Mouse (Mus musculus) heart, adult 11 months (tissue): ENCODE results near the gene Mcts2.
"Not testable (repeated sequence)": the region's sequence is repeated elsewhere in the genome, so short reads cannot be mapped to it uniquely, and the experiment has no call there.

ENCODE experiments used
- DNase-seq: peaks from one replicate; pipeline ENCODE4 v3.0.0; 2022

The Mcts2 gene

DNA sequence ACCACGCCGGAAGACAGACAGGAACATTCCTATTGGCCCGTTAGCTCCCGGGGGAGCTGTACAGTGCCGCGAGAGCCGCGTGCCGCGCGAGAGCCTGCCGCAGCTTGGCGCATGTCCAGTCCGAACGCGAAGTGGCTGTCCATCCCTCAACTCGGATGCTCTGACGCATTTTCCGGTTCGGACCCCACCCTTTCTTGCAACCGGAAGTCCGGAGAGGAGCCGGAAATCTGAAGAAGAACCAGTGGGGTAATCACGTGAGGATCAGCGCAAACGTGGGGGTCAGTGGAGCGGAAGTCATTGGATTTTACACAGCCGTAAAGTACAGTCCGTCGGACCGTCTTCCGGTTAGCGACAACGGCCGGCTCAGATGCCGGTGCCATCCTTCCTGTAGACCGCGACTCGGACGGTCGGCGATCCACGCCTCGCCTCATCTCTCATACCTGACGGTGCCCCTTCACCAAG, at the start of gene Mcts2:
TSS of gene Mcts2 (plus strand) at position 230 of the 462 bp plus-strand sequence.
- peak; percentile 99 for DNase-seq

DNA sequence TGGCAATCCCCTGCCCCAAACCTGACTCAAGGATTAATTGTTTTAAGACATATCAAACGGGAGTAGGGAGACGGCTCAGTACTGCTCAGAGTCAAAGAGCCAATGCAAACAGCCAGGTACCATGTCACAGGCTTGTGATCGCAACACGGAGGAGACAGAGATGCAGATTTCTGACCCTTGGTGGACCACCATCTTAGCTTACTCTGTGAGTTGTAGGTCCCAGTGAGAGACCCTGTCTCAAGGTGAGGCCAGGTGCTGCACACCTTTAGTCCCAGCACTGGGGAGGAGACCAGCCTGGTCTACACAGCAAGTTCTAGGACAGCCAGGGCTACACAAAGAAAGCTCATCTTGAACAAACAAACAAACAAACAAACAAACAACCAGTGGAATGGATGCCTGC, 49.5 kb upstream of the Mcts2 start:
- DNase-seq, result peak; percentile 91

DNA sequence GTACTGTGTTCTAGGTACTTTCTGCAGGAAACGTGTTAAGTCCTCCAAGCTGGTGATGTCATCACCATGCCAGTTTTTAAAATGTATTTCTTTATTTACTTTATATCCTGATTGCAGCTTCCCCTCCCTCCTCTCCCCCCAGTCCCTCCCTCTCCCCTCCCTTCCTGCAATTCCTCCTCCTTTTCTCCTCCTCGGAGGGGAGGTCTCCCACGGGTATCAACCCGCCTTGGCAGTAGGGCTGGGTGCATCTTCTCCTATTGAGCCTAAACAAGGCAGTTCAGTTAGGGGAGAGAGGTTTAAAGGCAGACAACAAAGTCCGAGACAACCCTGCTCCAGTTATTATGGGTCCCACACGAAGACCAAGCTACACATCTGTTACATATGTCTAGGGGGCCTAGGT, 48.0 kb upstream of the Mcts2 start:
- DNase-seq, result peak; percentile 91

DNA sequence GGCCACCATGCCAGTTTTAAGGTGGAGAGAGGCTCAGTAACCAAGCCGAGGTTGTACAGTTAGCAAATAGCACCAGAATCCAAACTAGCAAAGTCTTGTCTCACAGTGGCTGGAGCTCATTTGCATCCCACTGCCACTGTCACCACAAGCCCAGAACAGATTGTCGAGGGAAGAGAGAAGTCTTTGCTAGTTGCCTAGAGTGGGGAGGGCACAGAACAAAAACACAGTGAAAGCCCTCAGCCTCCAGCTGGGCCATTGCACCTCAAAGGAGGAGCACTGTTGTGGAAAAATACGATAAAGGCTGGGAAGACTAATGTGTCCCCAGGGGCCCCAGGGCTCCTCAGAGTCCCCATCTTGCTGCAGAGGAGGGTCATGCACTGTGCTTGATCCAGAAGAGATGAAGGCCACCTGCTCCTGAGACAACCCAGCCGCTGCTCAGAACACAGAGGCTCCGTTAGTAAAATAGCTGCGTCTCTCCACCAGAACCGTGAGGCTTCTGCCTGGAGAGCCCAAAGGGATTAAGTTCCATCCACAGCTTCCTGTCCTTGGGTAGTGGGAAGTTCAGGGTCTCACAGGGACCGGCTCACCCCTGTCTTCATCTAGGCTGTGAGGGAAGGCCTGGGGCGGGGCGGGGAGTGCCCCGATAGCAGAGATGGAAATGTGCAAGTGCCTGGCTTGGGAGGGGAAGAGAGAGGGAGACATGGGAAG, 47.3 kb upstream of the Mcts2 start:
- peak; percentile 99 for DNase-seq

DNA sequence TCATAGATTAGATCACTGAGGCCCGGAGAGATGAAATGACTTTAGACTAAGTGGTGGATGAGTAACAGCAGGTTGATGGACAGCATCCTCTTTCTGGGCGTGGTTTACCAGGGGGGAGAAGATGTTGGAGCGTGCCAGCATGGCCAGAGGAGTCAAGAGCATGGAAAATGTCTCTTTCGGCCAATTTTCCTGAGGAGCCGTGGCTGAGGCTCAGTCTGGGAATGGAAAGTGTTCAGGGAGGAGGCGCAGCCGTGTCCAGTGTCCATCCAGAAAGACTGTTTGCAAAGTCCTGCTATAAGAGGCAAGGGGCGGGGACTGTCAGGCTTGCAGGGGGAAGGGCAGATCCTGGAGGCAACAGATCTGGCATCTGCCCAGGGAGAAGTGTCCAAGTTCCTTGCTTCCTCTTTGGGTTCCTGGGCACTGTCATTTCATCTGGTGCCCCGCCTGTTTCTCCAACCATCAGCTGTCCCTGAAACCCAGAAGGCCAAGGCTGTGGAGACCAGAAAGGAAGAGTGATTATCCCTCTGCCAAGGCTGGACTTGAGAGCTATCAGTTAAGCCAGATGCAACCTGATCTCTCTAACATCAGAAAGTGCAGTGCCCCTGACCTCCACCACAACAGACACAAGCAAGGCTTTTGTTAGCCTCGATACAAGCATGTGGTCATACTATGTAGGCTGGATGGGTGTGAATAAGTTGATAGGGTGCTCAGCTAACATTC, 33.8 kb upstream of the Mcts2 start:
- peak; percentile 98 for DNase-seq

DNA sequence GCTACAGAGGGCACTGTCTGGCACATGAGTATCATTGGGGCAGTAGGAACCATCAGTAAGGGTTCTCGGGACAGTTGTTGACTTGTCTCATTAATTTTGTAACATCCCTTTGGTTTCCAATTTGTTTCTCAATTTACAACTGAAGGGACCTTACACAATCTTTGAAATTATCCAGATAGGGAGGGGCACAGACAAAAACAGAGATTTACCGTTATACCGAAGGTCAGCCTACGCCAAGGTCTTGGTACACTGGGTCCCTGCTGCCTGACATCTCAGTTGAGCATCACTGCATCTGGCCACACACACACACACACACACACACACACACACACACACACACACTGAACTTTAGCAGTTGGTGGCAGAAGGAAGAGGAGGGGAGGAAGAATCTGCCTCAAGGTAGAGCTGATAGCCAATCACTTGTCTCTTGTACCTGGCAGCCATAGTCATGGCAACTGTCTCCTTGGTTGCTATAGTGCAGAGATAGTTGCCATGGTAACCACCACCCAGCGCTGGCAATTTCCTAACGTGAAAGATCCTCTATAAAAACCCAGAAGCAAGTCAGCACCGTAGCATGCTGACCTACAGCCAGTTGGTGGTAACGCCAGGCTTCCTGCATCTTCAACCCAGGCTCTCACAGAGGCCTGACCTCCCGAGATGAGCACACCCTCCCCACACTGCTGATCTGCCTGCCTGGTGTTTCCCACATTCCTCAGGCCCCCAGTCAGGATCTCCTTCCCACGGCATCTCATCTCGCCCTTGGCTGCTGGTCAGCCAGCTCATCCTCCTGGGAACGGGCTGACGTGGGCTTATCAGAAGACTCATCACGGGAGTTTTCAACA, 32.7 kb upstream of the Mcts2 start:
- peak; percentile 98 for DNase-seq

DNA sequence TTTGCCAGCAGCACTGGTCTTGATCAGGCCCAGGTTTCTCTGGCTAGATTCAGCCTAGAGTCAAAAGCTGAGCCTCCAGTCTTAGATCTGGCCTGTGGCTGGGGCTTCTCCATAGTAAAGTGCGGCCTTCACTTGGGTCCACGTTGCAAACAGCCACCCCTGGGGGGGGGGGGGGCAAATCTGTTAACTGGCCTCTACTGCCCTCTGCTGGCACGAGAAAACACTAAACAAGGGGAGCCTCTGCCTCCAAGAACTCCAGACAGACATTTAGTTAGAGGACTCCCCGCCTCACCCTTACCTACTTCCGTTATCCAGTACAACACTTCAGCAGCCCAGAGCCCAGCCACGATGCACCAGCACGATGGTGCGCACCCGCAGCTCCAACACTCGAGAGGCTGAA, 29.4 kb upstream of the Mcts2 start:
- DNase-seq, result peak; percentile 90

DNA sequence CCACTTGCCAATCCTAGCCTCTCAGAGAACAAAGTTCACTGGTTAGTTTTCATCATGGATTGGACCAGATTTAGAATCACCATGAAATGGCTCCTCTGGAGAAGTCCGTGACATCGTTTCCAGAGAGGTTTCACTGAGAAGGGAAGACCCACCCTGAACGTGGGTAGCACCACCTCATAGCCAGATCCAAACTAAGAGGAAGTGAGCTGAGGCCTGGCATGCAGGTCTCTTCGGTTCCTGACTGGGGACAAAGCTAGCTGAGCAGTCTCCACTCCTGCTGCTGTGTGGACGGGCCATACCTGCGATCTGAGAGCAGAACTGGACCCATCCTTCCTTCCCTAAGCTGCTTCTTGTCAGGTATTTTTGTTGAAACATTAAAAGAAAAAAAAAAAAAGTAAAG, 25.7 kb upstream of the Mcts2 start:
- no peak for DNase-seq

DNA sequence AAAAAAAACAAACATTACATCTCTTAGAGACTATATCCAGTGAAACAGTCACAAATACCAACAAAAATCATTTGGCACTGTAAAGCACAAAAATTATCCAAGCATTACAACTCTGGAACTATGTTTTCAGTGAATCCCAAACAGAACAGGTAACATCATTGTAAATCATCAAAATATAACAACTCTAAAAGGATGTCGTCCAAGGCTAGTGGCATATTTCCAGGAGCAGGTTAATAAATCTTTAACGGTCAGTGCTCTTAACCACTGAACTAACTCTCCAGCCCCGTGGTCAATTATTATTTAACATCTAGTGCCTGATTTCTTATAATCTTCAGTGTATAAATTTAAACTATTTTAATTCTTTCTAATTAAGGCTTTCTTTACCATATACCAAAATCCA, 20.6 kb upstream of the Mcts2 start:
- not testable (repeated sequence) for DNase-seq

DNA sequence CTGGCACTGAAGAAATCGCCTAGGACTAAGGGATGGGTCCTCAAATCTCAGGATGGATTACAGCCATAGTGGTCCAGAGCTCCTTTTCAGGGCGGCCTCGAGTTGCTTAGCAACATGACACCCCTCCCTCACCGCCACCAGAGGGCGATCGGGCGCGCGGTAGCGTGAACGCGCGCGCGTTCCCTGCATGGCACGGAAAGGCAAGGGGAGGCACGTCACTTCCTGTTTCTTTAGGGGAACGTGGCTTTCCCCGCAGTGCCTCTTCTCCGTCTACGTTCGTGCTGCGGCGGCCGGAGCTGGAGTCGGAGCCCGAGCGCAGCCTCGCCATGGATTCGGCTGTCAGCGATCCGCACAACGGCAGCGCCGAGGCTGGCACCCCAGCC, 17.6 kb upstream of the Mcts2 start, which contains the start of gene H13:
TSS of gene H13 (plus strand) at position 206 of the 383 bp plus-strand sequence.
- DNase-seq, result peak; percentile 100

DNA sequence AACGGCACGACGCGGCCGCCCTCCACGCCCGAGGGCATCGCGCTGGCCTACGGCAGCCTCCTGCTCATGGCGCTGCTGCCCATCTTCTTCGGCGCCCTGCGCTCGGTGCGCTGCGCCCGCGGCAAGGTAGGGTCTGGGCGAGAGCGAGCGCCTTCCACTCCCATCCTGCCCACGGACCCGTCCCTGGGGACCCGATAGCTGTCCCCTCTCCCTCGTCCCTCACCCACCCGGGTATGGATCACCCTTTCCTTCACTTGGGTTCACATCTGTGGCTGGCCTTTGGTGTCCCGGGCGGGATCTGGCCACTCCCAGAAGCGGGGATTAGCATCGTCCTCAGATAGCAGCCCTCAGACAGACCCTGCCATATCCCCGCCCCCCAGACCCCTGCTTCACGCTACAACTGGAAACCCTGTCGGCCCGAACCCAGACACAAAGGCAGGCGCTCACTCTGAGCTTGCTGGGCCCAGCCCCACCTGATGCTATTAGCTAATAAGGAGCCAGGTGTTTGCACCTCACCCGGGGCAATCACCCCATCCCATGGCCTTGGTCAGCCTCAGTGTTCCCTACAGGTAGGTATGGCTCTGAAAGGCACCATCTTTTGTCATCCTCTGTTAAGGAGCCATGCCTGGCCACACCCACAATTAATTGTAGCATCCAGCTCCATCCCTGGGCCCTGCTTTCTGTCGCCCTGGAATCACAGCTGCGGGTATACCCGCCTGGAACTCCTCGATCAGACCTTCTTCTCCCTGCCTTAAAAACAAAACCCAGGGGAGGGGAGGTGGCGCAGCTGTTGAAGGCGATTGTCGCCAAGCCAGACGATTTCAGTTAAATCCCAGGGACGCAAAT, 17.0 kb upstream of the Mcts2 start:
- peak; percentile 95 for DNase-seq

DNA sequence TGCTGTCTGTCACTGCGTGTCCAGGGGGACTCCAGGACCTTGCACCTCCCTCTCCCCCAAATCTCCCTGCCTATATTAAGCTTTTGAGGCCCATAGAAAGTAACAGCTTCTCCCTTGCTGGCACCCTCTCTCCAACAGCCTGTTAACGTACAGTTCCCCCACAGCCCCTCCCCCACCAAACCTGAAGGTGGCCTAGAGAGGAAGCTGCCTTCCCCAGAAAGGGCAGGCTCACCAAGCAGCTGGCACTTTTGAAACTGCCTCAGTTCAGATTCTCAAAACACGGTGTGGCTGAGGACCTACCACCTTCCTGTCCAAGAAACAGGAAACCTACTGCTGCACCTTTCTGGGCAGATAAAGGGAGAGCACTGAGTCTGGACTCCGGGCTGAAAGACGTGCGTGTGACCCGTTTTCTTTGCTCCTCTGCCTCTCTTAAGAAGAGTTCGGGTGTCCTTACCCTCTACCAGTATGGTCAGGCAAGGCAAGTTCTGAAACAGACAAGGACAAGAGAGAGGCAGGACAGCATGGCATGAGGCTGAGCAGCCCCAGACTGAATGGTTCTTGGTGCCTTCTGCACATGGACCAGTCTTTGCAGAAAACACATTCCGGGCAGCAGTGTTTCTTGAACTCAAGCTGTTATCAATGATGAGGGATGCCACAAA, 15.7 kb upstream of the Mcts2 start:
- DNase-seq, result peak; percentile 91

DNA sequence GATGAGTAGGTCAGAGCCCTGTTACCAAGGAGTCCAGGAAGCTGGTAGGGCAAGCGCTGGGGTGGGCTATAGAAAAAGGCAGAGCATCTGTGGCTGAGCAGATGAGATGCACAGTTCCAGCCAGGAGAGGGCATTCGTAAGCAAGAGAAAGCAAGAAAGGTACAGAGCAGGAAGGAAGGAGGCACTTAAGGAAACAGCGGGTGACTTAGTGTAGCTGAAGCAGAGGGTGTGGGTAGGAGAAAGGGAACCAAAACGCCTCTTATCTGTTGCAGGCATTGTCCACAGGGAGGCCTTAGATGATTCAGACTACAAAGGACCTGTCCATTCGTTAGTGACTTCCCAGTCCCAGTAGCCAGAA, 15.2 kb upstream of the Mcts2 start:
- peak; percentile 90 for DNase-seq

DNA sequence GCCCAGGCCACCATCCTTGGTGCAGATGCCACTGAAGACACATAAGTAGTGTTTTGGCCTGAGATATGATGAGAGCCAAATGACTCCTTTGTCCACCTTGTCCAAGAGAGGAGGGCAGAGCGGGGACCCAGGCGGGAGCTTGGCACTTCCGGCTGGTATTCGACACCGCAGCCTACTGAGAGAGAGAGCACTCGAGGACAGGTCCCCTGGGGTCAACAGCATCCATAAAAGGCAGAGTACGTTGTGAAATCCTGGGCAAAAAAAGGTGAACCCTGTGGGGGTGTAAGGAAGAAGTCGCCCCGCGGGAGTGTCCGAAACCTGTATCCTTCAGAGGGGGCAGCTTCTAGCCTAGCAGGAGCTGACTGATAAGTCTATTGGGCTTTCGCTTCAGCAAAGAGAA, 14.7 kb upstream of the Mcts2 start:
- peak; percentile 93 for DNase-seq

DNA sequence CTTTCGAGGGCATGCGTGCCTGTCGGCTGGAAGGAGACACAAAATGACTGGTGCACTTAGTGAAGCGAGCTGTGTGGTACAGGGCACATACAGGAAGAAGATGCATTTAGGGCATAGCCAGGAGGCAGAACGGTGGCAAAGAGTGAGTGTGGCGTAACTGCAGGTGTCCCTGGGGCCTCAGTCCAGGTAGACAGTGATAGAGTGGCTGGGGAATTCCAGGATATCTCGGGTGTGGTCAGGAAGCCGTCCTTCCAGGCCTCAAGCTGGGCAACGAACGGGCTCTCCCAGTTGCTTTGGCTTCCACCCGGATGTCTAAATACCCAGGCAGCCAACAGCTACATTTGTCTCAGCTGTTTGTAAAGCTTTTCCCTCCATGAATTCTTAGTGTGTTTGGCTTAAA, 12.7 kb upstream of the Mcts2 start:
- DNase-seq, result peak; percentile 91

DNA sequence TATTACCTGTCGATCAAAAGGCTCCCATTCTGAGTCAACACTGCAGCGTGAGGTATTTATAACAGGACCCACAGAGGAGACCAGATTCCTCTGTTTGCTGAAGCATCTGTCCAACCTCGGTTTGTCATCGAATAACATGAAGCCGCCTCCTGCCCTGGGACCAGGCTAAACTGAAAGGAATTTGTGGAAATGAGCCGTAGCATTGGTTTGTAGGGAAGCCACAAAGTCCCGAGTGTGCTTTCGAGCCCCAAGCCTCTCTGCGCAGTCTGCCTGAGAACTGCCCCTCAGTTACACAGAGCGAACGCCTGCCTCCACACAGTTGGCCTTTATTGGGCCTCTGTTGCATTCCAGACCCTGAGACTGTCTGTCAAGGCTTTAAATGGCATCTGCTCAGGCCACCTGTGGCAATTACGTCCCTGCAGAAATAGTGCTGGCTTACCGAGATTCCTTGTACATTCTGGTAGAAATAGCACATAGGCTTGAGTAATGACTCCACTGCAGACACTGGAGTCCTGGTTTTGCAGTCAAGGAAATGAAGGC, 11.5 kb upstream of the Mcts2 start:
- DNase-seq, result no peak

DNA sequence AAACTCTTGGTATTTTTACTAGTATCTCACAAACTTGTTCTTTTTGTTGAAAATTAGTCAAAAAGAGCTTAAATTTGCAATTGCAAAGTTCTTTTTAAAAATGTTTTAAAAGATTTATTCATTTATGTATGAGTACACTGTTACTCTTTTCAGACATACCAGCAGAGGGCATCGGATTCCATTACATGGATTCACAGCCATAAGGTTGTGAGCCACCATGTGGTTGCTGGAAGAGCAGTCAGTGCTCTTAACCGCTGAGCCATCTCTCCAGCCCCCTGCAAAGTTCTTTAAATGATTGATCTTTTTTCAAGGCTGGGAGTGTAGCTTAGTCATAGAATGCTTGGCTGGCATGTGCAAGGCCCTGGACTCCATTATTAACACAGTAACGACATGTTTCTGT, 8.5 kb upstream of the Mcts2 start:
- no peak for DNase-seq

DNA sequence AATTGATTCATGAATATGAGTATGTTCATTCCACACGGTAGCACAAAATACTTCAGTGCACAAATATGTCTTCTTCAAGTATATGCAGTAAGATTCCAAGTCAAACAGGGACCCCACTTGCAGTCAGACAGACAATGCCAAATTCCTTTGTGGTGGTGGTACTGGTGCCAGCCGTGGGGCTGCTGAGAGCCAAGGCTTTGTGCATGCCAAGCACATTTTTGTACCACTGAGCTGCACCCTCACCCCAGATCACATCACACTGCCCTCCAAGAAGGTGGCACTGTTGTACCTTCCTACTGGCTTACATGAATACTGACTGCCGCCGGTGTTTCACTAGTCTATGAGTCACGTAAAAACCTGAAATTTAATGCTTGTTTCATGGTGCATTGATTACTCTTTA, 7.9 kb upstream of the Mcts2 start:
- DNase-seq, result peak; percentile 90

DNA sequence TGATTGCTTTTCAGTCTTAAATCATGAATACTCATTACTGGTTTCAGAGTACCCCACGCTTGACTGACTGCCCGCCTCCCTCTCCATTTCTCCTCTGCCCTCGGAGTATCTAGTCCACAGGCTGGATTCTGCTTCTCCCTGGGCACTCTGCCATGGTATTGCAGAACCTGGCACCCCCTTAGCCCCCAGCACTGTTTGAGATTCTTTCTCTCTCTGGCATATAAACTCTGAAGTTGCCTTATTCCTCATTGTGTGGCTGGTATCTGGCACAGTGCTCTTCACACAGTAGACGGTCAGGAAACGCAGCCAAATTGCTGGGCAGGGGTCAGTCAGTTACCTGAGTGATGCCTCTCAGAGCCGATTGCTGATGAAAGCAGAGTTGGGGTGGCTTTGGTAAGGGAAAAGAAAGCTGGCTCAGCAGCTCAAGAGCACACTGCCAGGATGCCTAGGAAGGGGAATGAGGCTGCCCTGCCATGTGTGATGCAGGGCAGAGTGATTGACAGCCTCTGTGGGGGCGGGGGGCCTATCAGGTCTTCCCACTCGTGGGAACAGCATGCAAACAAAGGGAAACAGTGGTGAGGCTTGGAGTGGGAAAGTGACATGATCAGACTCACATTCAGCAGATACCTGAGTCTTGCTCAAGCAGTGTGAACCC, 7.0 kb upstream of the Mcts2 start:
- DNase-seq, result no peak

DNA sequence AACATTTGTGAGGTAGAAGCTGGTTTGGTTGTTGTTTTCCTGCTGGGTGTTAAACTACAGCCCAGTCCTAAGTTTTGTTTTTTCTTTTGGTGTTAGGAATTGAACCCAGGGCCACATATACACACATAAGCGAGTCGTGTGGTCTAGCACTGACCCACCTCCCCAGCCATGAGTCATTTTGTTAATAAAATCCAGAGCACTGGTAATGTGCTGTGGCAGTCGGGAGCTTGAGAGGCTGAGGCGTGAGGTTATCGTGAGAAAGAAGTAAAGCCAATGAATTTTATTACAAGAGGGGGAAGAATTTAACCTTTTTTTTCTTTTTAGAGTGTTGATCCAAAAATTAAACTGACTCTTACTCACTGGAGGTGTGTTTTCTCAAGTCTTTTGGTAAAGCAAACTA, 3.7 kb upstream of the Mcts2 start:
- no peak for DNase-seq

DNA sequence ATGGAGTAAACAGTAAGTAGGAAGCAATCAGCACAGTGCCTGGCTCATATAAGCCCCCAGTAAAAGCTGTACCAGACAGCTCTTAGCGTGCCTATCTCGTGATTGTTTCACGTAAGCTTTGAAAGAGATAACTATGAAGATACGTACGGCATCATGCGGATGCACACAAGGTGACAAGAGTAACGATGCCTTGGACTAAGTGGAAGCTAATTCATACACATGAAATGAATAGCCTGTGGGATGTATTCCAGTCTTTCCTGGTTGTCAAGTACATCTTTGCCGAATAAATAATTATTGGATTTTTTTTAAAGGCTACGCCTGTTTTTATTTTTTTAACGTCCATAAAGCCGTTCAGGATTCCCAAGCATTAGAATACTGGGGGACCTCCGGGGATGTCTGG, 436 bp upstream of the Mcts2 start:
- no peak for DNase-seq
